In genomic region chr14:20047814-20048480, GRCm38 (mm10) we compare ENCODE assay signal across 16 mouse cellular contexts.
A peak's percentile ranks its signal among the peaks of the same experiment; 100 is the strongest.
DNase-seq lines count a peak whose midpoint lies in the region; ATAC-seq lines count a peak whose summit lies in the region.
"Had no signal": no experiment of that assay in that cellular context is flagged by ENCODE, and none has a peak within 500 bp of the region (broad histone marks: within the 10 kb centered on the region; RNA-seq: fewer than 3 reads in every experiment).

No protein-coding gene starts in this region.

- peaks cover 17% of the 10 kb centered on the region for H3K4me1 ChIP-seq in hindbrain, embryonic 10.5 days (replicated peaks)
- H3K4me1 ChIP-seq in midbrain, embryonic 14.5 days (ENCODE audit: control insufficient read depth, insufficient read depth, low read length) = peaks cover 9% of the 10 kb centered on the region
- H3K4me1 ChIP-seq: liver, embryonic 15.5 days; stomach, embryonic 15.5 days had no signal

- peak; percentile 56 for DNase-seq in heart, adult 11 months
- DNase-seq in heart, adult 9 months (ENCODE audit: low spot score in 2 of 2) = no peak
- DNase-seq in brain, embryonic 18.5 days (ENCODE audit: low read depth, low spot score) = peak; percentile 69
- no peak for DNase-seq in hindbrain, embryonic 10.5 days (ENCODE audit: low spot score)
- peak; percentile 89 for DNase-seq in midbrain, embryonic 14.5 days
- no peak for DNase-seq in adrenal gland, postnatal 10 days
- DNase-seq in cerebellum, adult 9-11 months = no peak
- no peak for DNase-seq in testis, postnatal 14 days (ENCODE audit: low spot score)
- DNase-seq: adrenal gland, postnatal 14 days; B cell, adult 2 months; cerebellum, postnatal 25 days; layer of hippocampus, adult 9-11 months had no signal

- ATAC-seq in midbrain, embryonic 14.5 days (ENCODE audit: low FRiP score, low TSS enrichment) = peak; percentile 92
- ATAC-seq: intestine, embryonic 16.5 days had no signal

- H3K4me3 ChIP-seq in hindbrain, embryonic 10.5 days = no peak overlapping the region
- no peak overlapping the region for H3K4me3 ChIP-seq in midbrain, embryonic 14.5 days (replicated peaks; ENCODE audit: low read depth, low read length)
- H3K4me3 ChIP-seq: heart, embryonic 15.5 days; liver, embryonic 15.5 days; stomach, embryonic 15.5 days had no signal

- no peak overlapping the region for H3K9ac ChIP-seq in midbrain, embryonic 14.5 days (replicated peaks; ENCODE audit: low read length)
- H3K9ac ChIP-seq: heart, embryonic 15.5 days; liver, embryonic 15.5 days; stomach, embryonic 15.5 days had no signal

- no peaks in the 10 kb centered on the region for H3K36me3 ChIP-seq in hindbrain, embryonic 10.5 days
- no peaks in the 10 kb centered on the region for H3K36me3 ChIP-seq in midbrain, embryonic 14.5 days (ENCODE audit: control insufficient read depth, insufficient read depth, low read length)
- H3K36me3 ChIP-seq: heart, embryonic 15.5 days; liver, embryonic 15.5 days; stomach, embryonic 15.5 days had no signal

- H3K4me2 ChIP-seq in midbrain, embryonic 14.5 days (ENCODE audit: low read length) = no peak overlapping the region
- H3K4me2 ChIP-seq: heart, embryonic 15.5 days; liver, embryonic 15.5 days; stomach, embryonic 15.5 days had no signal

- no peaks in the 10 kb centered on the region for H3K27me3 ChIP-seq in hindbrain, embryonic 10.5 days (ENCODE audit: insufficient read depth, poor library complexity, severe bottlenecking)
- no peaks in the 10 kb centered on the region for H3K27me3 ChIP-seq in midbrain, embryonic 14.5 days (ENCODE audit: control insufficient read depth, insufficient read depth, low read length)
- H3K27me3 ChIP-seq: heart, embryonic 15.5 days; stomach, embryonic 15.5 days had no signal

- 43% methylated on average over 3 of the region's 3 CpGs for WGBS in hindbrain, embryonic 10.5 days
- 30% methylated on average over 3 of the region's 3 CpGs for WGBS in midbrain, embryonic 14.5 days

- no peaks in the 10 kb centered on the region for H3K9me3 ChIP-seq in hindbrain, embryonic 10.5 days
- H3K9me3 ChIP-seq in midbrain, embryonic 14.5 days (ENCODE audit: control insufficient read depth, low read length) = no peaks in the 10 kb centered on the region
- H3K9me3 ChIP-seq: heart, embryonic 15.5 days; liver, embryonic 15.5 days; stomach, embryonic 15.5 days had no signal

- peak overlapping the region; percentile 47; the same call in 1 of the 2 replicates for H3K27ac ChIP-seq in hindbrain, embryonic 10.5 days
- H3K27ac ChIP-seq in midbrain, embryonic 14.5 days (replicated peaks; ENCODE audit: low read depth, low read length) = peak overlapping the region; percentile 88
- H3K27ac ChIP-seq: heart, embryonic 15.5 days; liver, embryonic 15.5 days; stomach, embryonic 15.5 days had no signal

Comparison
In these comparisons a context has a peak if more than half of its experiments do, and no peak if none do; other contexts are left out.
1. DNase-seq: peak in heart, adult 11 months (single experiment), brain, embryonic 18.5 days (single experiment) and midbrain, embryonic 14.5 days (single experiment); none in heart, adult 9 months (0 of 2), hindbrain, embryonic 10.5 days (single experiment), adrenal gland, postnatal 10 days (single experiment), cerebellum, adult 9-11 months (single experiment) and testis, postnatal 14 days (single experiment).